Mouse (Mus musculus): ENCODE results near the gene Acot4. TPM values are rescaled to one million over a fixed set of nuclear protein-coding genes. Genes with fewer than 3 reads are reported as not detected.
"Not testable (repeated sequence)": the region's sequence is repeated elsewhere in the genome, so short reads cannot be mapped to it uniquely, and the experiment has no call there.

Gene Acot4
- polyA plus RNA-seq, 1 experiment from 2014 or later = 0.68 TPM

- H3K27me3 ChIP-seq (replicated peaks; ENCODE audit: control insufficient read depth, insufficient read depth, low read length) = no peaks in the 10 kb centered on the region
- H3K4me2 ChIP-seq (ENCODE audit: low read length) = no peak overlapping the region
- WGBS = 68% methylated on average over 2 of the region's 2 CpGs
- H3K4me1 ChIP-seq (ENCODE audit: control insufficient read depth, insufficient read depth, low read depth, low read length) = no peaks in the 10 kb centered on the region
- H3K4me3 ChIP-seq (ENCODE audit: low read length) = no peak overlapping the region
- H3K36me3 ChIP-seq (ENCODE audit: control insufficient read depth, insufficient read depth, low read length) = no peaks in the 10 kb centered on the region
- ATAC-seq = no peak
- H3K9ac ChIP-seq (ENCODE audit: low read depth, low read length) = no peak overlapping the region
- peaks cover 9% of the 10 kb centered on the region for H3K9me3 ChIP-seq (ENCODE audit: control insufficient read depth, low read length)
- no peak overlapping the region for H3K27ac ChIP-seq (ENCODE audit: low read depth, low read length)
Measured at GRCm38 (mm10) chr12:84044045-84044444, 5.9 kb downstream of the Acot4 start.

- Histone ChIP-seq H3K36me3 (ENCODE audit: control insufficient read depth, insufficient read depth, low read length) (no peaks in the 10 kb centered on the region), H3K4me3 (ENCODE audit: low read length) (no peak overlapping the region), H3K9me3 (ENCODE audit: control insufficient read depth, low read length) (peaks cover 3% of the 10 kb centered on the region), H3K27ac (ENCODE audit: low read depth, low read length) (no peak overlapping the region), H3K4me2 (ENCODE audit: low read length) (no peak overlapping the region), H3K27me3 (replicated peaks; ENCODE audit: control insufficient read depth, insufficient read depth, low read length) (no peaks in the 10 kb centered on the region), H3K9ac (ENCODE audit: low read depth, low read length) (no peak overlapping the region), H3K4me1 (ENCODE audit: control insufficient read depth, insufficient read depth, low read depth, low read length) (no peaks in the 10 kb centered on the region)
- no peak for ATAC-seq
- 94% methylated on average over 1 of the region's 1 CpGs for WGBS
Measured at GRCm38 (mm10) chr12:84046906-84047305, 8.7 kb downstream of the Acot4 start.

- 86% methylated on average over 5 of the region's 5 CpGs for WGBS
- not testable (repeated sequence) for H3K4me3 ChIP-seq (ENCODE audit: low read length); H3K4me2 ChIP-seq (ENCODE audit: low read length); H3K27ac ChIP-seq (ENCODE audit: low read depth, low read length); H3K9me3 ChIP-seq (ENCODE audit: control insufficient read depth, low read length); H3K27me3 ChIP-seq (replicated peaks; ENCODE audit: control insufficient read depth, insufficient read depth, low read length); H3K9ac ChIP-seq (ENCODE audit: low read depth, low read length); ATAC-seq; H3K36me3 ChIP-seq (ENCODE audit: control insufficient read depth, insufficient read depth, low read length); H3K4me1 ChIP-seq (ENCODE audit: control insufficient read depth, insufficient read depth, low read depth, low read length)
Measured at GRCm38 (mm10) chr12:84050744-84051143, 12.6 kb downstream of the Acot4 start.

GRCm38 (mm10) chr12:84051937-84052474 is 13.8 kb downstream of the Acot4 start, which contains the start of gene Acot3:
TSS of gene Acot3 (plus strand) at chr12:84052144.
- no peak for ATAC-seq
- Histone ChIP-seq H3K4me3 (ENCODE audit: low read length) (peak within 1 kb of the TSS; percentile 46), H3K36me3 (ENCODE audit: control insufficient read depth, insufficient read depth, low read length) (no peaks in the 10 kb centered on the region), H3K9me3 (ENCODE audit: control insufficient read depth, low read length) (peaks cover 3% of the 10 kb centered on the region), H3K27ac (ENCODE audit: low read depth, low read length) (no peak within 1 kb of the TSS), H3K27me3 (replicated peaks; ENCODE audit: control insufficient read depth, insufficient read depth, low read length) (no peaks in the 10 kb centered on the region; the same call in 1 of the 2 replicates), H3K4me1 (ENCODE audit: control insufficient read depth, insufficient read depth, low read depth, low read length) (peaks cover 5% of the 10 kb centered on the region; the same call in 1 of the 2 replicates), H3K4me2 (ENCODE audit: low read length) (peak within 1 kb of the TSS; percentile 81), H3K9ac (ENCODE audit: low read depth, low read length) (no peak within 1 kb of the TSS)
- 85% methylated on average over 5 of the region's 5 CpGs for WGBS

- Histone ChIP-seq H3K9me3 (ENCODE audit: control insufficient read depth, low read length) (peaks cover 3% of the 10 kb centered on the region), H3K27me3 (replicated peaks; ENCODE audit: control insufficient read depth, insufficient read depth, low read length) (no peaks in the 10 kb centered on the region; the same call in 1 of the 2 replicates), H3K9ac (ENCODE audit: low read depth, low read length) (no peak overlapping the region), H3K4me1 (ENCODE audit: control insufficient read depth, insufficient read depth, low read depth, low read length) (peaks cover 5% of the 10 kb centered on the region; the same call in 1 of the 2 replicates), H3K36me3 (ENCODE audit: control insufficient read depth, insufficient read depth, low read length) (no peaks in the 10 kb centered on the region), H3K4me2 (ENCODE audit: low read length) (peak overlapping the region; percentile 81), H3K27ac (ENCODE audit: low read depth, low read length) (no peak overlapping the region), H3K4me3 (ENCODE audit: low read length) (no peak overlapping the region)
- no peak for ATAC-seq
- WGBS = 85% methylated on average over 7 of the region's 7 CpGs
Measured at GRCm38 (mm10) chr12:84052609-84053008, 14.4 kb downstream of the Acot4 start.

GRCm38 (mm10) chr12:84053173-84053572 is 15.0 kb downstream of the Acot4 start:
- H3K9me3 ChIP-seq (ENCODE audit: control insufficient read depth, low read length) = peaks cover 2% of the 10 kb centered on the region
- H3K27me3 ChIP-seq (replicated peaks; ENCODE audit: control insufficient read depth, insufficient read depth, low read length) = no peaks in the 10 kb centered on the region; the same call in 1 of the 2 replicates
- peak overlapping the region; percentile 81 for H3K4me2 ChIP-seq (ENCODE audit: low read length)
- peaks cover 5% of the 10 kb centered on the region; the same call in 1 of the 2 replicates for H3K4me1 ChIP-seq (ENCODE audit: control insufficient read depth, insufficient read depth, low read depth, low read length)
- H3K27ac ChIP-seq (ENCODE audit: low read depth, low read length) = no peak overlapping the region
- H3K36me3 ChIP-seq (ENCODE audit: control insufficient read depth, insufficient read depth, low read length) = no peaks in the 10 kb centered on the region
- H3K4me3 ChIP-seq (ENCODE audit: low read length) = peak overlapping the region; percentile 46
- WGBS = 11% methylated on average over 16 of the region's 16 CpGs
- H3K9ac ChIP-seq (ENCODE audit: low read depth, low read length) = peak overlapping the region; percentile 52
- no peak for ATAC-seq

GRCm38 (mm10) chr12:84053679-84054391 is 15.7 kb downstream of the Acot4 start:
- H3K36me3 ChIP-seq (ENCODE audit: control insufficient read depth, insufficient read depth, low read length) = no peaks in the 10 kb centered on the region
- peak overlapping the region; percentile 52 for H3K9ac ChIP-seq (ENCODE audit: low read depth, low read length)
- H3K27me3 ChIP-seq (replicated peaks; ENCODE audit: control insufficient read depth, insufficient read depth, low read length) = no peaks in the 10 kb centered on the region; the same call in 1 of the 2 replicates
- H3K4me1 ChIP-seq (ENCODE audit: control insufficient read depth, insufficient read depth, low read depth, low read length) = peaks cover 5% of the 10 kb centered on the region; the same call in 1 of the 2 replicates
- no peaks in the 10 kb centered on the region; the same call in 1 of the 2 replicates for H3K9me3 ChIP-seq (ENCODE audit: control insufficient read depth, low read length)
- no peak overlapping the region for H3K27ac ChIP-seq (ENCODE audit: low read depth, low read length)
- no peak for ATAC-seq
- H3K4me2 ChIP-seq (ENCODE audit: low read length) = peak overlapping the region; percentile 81
- H3K4me3 ChIP-seq (ENCODE audit: low read length) = peak overlapping the region; percentile 46
- WGBS = 3% methylated on average over 33 of the region's 46 CpGs

- H3K4me3 ChIP-seq (ENCODE audit: low read length) = no peak overlapping the region
- WGBS = 25% methylated on average over 2 of the region's 2 CpGs
- H3K9me3 ChIP-seq (ENCODE audit: control insufficient read depth, low read length) = no peaks in the 10 kb centered on the region
- H3K9ac ChIP-seq (ENCODE audit: low read depth, low read length) = no peak overlapping the region
- H3K4me2 ChIP-seq (ENCODE audit: low read length) = no peak overlapping the region
- ATAC-seq = no peak
- no peaks in the 10 kb centered on the region for H3K27me3 ChIP-seq (replicated peaks; ENCODE audit: control insufficient read depth, insufficient read depth, low read length)
- H3K4me1 ChIP-seq (ENCODE audit: control insufficient read depth, insufficient read depth, low read depth, low read length) = no peaks in the 10 kb centered on the region
- no peak overlapping the region for H3K27ac ChIP-seq (ENCODE audit: low read depth, low read length)
- no peaks in the 10 kb centered on the region for H3K36me3 ChIP-seq (ENCODE audit: control insufficient read depth, insufficient read depth, low read length)
Measured at GRCm38 (mm10) chr12:84060946-84061345, 22.8 kb downstream of the Acot4 start.

GRCm38 (mm10) chr12:84062336-84062735 is 24.2 kb downstream of the Acot4 start:
- H3K27me3 ChIP-seq (replicated peaks; ENCODE audit: control insufficient read depth, insufficient read depth, low read length) = no peaks in the 10 kb centered on the region
- H3K4me2 ChIP-seq (ENCODE audit: low read length) = no peak overlapping the region
- H3K9me3 ChIP-seq (ENCODE audit: control insufficient read depth, low read length) = no peaks in the 10 kb centered on the region
- no peaks in the 10 kb centered on the region for H3K4me1 ChIP-seq (ENCODE audit: control insufficient read depth, insufficient read depth, low read depth, low read length)
- no peak overlapping the region for H3K27ac ChIP-seq (ENCODE audit: low read depth, low read length)
- WGBS = 94% methylated on average over 20 of the region's 20 CpGs
- H3K9ac ChIP-seq (ENCODE audit: low read depth, low read length) = no peak overlapping the region
- ATAC-seq = no peak
- no peak overlapping the region for H3K4me3 ChIP-seq (ENCODE audit: low read length)
- no peaks in the 10 kb centered on the region for H3K36me3 ChIP-seq (ENCODE audit: control insufficient read depth, insufficient read depth, low read length)

Data from hindbrain, embryonic 16.5 days (tissue).